Mouse (Mus musculus) hindbrain, embryonic 11.5 days (tissue): ENCODE measurements around the gene Rftn1. TPM values are rescaled to one million over a fixed set of nuclear protein-coding genes. Genes with fewer than 3 reads are reported as not detected.

ENCODE experiments used
- ATAC-seq: fragments of 200-750 bp; cut with Nextera tagmentation; 2 replicates; pipeline ENCODE4 v1.8.0; 2017; ENCODE audit warnings: mild to moderate bottlenecking, moderate TSS enrichment, moderate library complexity; ENCODE audit not compliant: low FRiP score
- DNase-seq: peaks from one replicate; pipeline ENCODE4 v3.0.0-alpha.2; 2015; ENCODE audit warnings: low spot score
- H3K27ac ChIP-seq: fragments of 300-500 bp; sonication (generic); 2 replicates; pipeline ENCODE4 v1.5.1; 2014; ENCODE audit warnings: mild to moderate bottlenecking, low read depth, low read length
- H3K27me3 ChIP-seq: fragments of 300-500 bp; sonication (generic); 2 replicates; pipeline ENCODE4 v1.6.1; 2014; ENCODE audit warnings: mild to moderate bottlenecking, low read length, moderate library complexity, mixed read lengths; ENCODE audit not compliant: control insufficient read depth, insufficient read depth
- H3K36me3 ChIP-seq: fragments of 300-500 bp; sonication (generic); 2 replicates; pipeline ENCODE4 v1.6.1; 2014; ENCODE audit warnings: mild to moderate bottlenecking, low read length, moderate library complexity, mixed read lengths; ENCODE audit not compliant: control insufficient read depth, insufficient read depth
- H3K4me1 ChIP-seq: fragments of 300-500 bp; sonication (generic); replicated peaks from 2 replicates; pipeline ENCODE4 v1.6.1; 2014; ENCODE audit warnings: low read length, mixed read lengths; ENCODE audit not compliant: control insufficient read depth, insufficient read depth
- H3K4me2 ChIP-seq: fragments of 300-500 bp; sonication (generic); replicated peaks from 2 replicates; pipeline ENCODE4 v1.6.1; 2014; ENCODE audit warnings: mild to moderate bottlenecking, low read depth, low read length
- H3K4me3 ChIP-seq: fragments of 300-500 bp; sonication (generic); 2 replicates; pipeline ENCODE4 v1.5.1; 2014; ENCODE audit warnings: low read depth, low read length
- H3K9ac ChIP-seq: fragments of 300-500 bp; sonication (generic); 2 replicates; pipeline ENCODE4 v1.6.1; 2014; ENCODE audit warnings: low read depth, low read length
- H3K9me3 ChIP-seq: fragments of 300-500 bp; sonication (generic); 2 replicates; pipeline ENCODE4 v1.6.1; 2016; ENCODE audit warnings: low read length; ENCODE audit not compliant: control insufficient read depth
- WGBS: fragments of 180-500 bp; shearing (Covaris S2); extraction: QIAGEN DNeasy Blood & Tissue Kit; methylation state at CpG from one replicate; pipeline ENCODE4 v1.1.7; 2014; 5-methylcytosine and 5-hydroxymethylcytosine counted together
- polyA plus RNA-seq: library from polyadenylated mRNA; unstranded; fragments of >200 nt; fragmentation: Nextera tagmentation; extraction: Ambion mirVana; gene quantifications from 2 replicates; pipeline ENCODE4 v1.2.1, GENCODE M21; 2014

Rftn1 gene
- polyA plus RNA-seq, 1 experiment from 2014 or later, result 5.6 TPM

DNA sequence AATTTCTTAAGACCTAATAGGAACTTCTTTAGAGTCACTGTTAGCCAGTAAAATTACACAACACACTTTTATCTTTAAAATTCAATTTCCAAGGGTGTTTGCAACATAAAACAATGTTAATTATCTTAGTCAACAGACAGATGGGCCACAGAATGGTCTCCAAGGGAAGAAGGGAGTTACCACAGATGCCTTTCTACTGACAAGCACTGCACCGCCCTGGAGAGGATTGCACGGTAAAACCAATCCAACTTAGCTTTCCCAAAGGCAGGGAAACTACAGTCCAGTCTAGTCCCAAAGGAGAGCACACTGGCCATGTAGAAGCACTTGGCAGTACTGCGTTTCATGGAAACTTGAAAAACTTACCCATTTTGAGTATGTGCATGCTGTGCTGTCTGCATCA, 89.1 kb downstream of the Rftn1 start:
- H3K9ac ChIP-seq, result no peak overlapping the region
- H3K4me1 ChIP-seq, result no peaks in the 10 kb centered on the region
- H3K9me3 ChIP-seq, result no peaks in the 10 kb centered on the region
- H3K36me3 ChIP-seq, result no peaks in the 10 kb centered on the region
- no peak overlapping the region for H3K27ac ChIP-seq
- 99% methylated on average over 3 of the region's 3 CpGs for WGBS
- no peak for ATAC-seq
- no peak for DNase-seq
- H3K27me3 ChIP-seq, result no peaks in the 10 kb centered on the region
- H3K4me3 ChIP-seq, result no peak overlapping the region
- H3K4me2 ChIP-seq, result no peak overlapping the region

DNA sequence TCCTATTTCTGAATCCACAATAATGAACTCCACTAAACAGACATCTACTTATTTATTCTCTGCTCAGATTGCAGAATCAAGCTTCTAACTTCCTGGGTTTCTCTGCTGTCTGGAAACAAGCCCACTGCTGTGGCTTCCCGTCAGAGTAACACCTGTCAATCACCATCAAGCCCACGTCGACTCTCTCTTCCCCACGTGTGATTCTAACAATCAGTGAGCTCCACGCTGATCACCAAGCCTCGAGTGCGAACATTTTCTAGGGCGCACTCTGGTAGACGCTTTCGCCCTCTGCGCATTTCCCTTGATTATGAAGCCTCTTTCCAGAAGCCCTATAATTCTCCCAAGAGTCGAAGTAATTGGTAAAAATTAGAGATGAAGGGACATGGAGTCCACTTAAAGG, 90.4 kb downstream of the Rftn1 start:
- H3K27me3 ChIP-seq, result no peaks in the 10 kb centered on the region
- 76% methylated on average over 12 of the region's 12 CpGs for WGBS
- no peak overlapping the region for H3K9ac ChIP-seq
- DNase-seq (no peak), ATAC-seq (no peak)
- H3K4me1 ChIP-seq, result no peaks in the 10 kb centered on the region
- H3K4me2 ChIP-seq, result no peak overlapping the region
- no peak overlapping the region for H3K27ac ChIP-seq
- no peak overlapping the region for H3K4me3 ChIP-seq
- H3K9me3 ChIP-seq, result no peaks in the 10 kb centered on the region
- no peaks in the 10 kb centered on the region for H3K36me3 ChIP-seq

DNA sequence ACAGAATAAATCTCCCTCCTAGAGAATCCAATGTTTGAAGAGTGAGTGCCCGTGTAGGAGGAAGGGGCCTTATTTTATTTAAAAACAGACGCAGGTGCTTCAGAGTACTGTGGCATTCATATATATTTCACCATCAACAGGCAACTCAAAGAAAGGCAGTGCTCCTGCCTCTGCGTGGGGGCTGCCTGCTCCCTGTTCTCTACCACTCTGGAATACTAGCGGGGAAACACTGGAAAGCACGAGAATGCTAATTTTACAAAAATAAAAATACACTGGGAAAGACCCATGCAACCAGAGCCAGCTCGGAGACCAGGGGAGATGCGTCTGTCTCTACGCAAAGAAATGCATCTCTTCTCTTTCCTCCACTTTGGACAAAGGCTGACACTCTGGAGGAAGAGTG, 91.1 kb downstream of the Rftn1 start:
- Histone ChIP-seq H3K9ac (no peak overlapping the region), H3K4me3 (no peak overlapping the region), H3K9me3 (no peaks in the 10 kb centered on the region), H3K27me3 (no peaks in the 10 kb centered on the region), H3K36me3 (no peaks in the 10 kb centered on the region), H3K4me2 (no peak overlapping the region), H3K27ac (no peak overlapping the region), H3K4me1 (no peaks in the 10 kb centered on the region)
- WGBS, result 76% methylated on average over 8 of the region's 8 CpGs
- DNase-seq, result no peak
- ATAC-seq, result no peak

DNA sequence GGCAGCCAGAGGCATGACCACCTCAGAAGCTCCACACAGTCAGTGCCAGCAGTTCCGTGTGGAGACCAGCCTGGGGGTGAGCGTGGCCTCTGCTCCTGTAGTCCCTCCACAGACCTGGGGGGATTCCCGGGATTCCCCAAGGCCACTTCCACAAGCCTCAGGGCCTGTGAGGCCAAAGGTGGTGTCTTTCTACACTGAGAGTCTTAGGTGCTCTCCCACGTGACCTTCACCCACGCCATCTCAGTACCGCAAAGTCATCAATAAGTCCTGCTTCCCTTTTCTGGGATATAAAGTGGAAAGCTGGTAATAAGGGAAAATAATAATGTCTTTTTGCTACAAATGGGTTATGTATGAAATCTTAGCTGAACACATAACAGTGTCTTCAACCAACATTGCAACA, 92.2 kb downstream of the Rftn1 start:
- Histone ChIP-seq H3K9ac (no peak overlapping the region), H3K9me3 (no peaks in the 10 kb centered on the region), H3K36me3 (no peaks in the 10 kb centered on the region), H3K4me1 (no peaks in the 10 kb centered on the region), H3K4me2 (no peak overlapping the region), H3K27ac (no peak overlapping the region), H3K4me3 (no peak overlapping the region), H3K27me3 (no peaks in the 10 kb centered on the region)
- WGBS, result 89% methylated on average over 6 of the region's 6 CpGs
- DNase-seq (no peak), ATAC-seq (no peak)

DNA sequence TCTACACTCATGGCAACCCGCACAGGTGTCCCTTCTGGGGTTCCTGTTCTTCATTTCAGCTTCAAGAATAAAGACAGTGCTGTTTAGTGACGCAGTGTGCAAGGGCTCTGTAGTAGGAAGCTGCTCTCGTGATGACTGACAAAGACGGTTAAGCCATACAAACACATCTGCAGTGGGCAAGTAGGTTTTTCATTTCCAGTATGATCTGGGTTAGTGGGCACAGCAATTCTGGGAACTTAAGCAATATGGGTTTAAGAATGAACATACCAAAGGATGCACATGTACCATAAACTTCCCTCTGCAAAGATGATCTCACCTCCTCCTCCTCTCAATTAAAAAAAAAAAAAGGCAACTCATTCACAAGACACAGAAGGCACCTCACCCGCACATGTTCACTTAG, 92.6 kb downstream of the Rftn1 start:
- H3K27ac ChIP-seq, result no peak overlapping the region
- H3K4me1 ChIP-seq, result no peaks in the 10 kb centered on the region
- whole genome bisulfite sequencing, result 94% methylated on average over 5 of the region's 5 CpGs
- ATAC-seq (no peak), DNase-seq (no peak)
- H3K9me3 ChIP-seq, result no peaks in the 10 kb centered on the region
- H3K4me3 ChIP-seq, result no peak overlapping the region
- H3K4me2 ChIP-seq, result no peak overlapping the region
- H3K27me3 ChIP-seq, result no peaks in the 10 kb centered on the region
- no peak overlapping the region for H3K9ac ChIP-seq
- H3K36me3 ChIP-seq, result no peaks in the 10 kb centered on the region

DNA sequence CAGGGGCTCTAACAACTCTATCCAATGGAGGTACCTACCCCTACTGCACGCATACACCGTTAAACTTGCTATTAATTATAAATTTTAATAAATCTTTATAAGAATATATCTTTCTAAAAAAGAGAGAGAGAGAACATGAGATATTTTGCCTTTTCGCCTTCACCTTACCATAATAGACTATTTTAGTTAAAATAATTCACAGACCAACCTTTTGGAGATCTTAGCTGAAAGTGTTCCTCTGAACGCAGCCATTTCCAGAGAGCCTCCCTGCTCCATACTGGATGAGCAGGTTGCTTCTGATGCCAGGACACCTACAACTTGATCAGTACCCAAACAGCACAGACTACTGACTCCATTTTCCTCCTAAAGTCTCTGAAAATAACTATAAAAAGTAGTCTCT, 94.2 kb downstream of the Rftn1 start:
- H3K9me3 ChIP-seq, result no peaks in the 10 kb centered on the region
- no peaks in the 10 kb centered on the region for H3K36me3 ChIP-seq
- no peak overlapping the region for H3K4me3 ChIP-seq
- H3K9ac ChIP-seq, result no peak overlapping the region
- H3K27ac ChIP-seq, result no peak overlapping the region
- H3K27me3 ChIP-seq, result no peaks in the 10 kb centered on the region
- whole genome bisulfite sequencing, result 89% methylated on average over 4 of the region's 4 CpGs
- DNase-seq, result no peak
- H3K4me2 ChIP-seq, result no peak overlapping the region
- no peaks in the 10 kb centered on the region for H3K4me1 ChIP-seq
- no peak for ATAC-seq

DNA sequence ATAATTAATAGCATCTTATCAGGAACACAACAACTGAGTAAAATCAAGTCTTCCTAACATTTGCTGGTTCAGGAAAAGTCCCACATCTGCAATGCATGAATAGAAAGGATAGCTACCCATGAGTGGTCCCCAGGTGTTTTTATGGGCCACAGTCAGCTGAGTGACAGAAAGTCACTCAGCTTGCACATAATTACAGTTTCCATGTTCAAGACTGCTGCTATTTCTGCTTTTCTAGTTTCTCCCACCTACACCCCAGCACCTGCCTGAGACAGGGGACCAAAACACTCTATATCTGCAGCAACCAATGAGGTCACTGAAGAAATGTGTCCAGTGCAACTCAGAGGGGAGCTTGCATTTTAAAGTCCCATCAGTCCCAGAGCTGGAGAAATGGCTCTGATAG, 95.9 kb downstream of the Rftn1 start:
- Histone ChIP-seq H3K4me1 (no peaks in the 10 kb centered on the region), H3K27me3 (no peaks in the 10 kb centered on the region), H3K4me3 (no peak overlapping the region), H3K36me3 (no peaks in the 10 kb centered on the region), H3K4me2 (no peak overlapping the region), H3K9ac (no peak overlapping the region), H3K27ac (no peak overlapping the region), H3K9me3 (no peaks in the 10 kb centered on the region)
- ATAC-seq (no peak), DNase-seq (no peak)

DNA sequence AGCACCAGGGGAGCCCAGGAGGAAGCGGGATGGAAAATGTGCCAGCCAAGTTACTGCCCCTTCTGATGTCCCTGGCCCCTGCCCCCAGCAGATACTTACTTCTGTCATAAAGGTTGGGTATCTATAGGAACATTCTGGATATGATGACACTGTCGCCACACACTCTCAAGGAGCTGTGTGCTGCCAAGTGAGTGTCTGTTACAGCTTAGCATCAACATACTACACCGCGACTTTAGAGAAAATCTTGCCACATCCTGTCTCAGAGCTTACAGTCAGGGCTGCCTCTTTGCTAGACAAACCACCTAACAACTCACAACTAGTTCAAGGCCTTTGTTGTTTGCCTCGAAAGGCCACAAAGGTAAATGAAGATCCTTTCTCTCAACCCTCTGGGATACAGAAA, 96.4 kb downstream of the Rftn1 start:
- H3K4me1 ChIP-seq, result no peaks in the 10 kb centered on the region
- no peak overlapping the region for H3K27ac ChIP-seq
- ATAC-seq, result no peak
- H3K9ac ChIP-seq, result no peak overlapping the region
- WGBS, result 85% methylated on average over 5 of the region's 5 CpGs
- no peaks in the 10 kb centered on the region for H3K36me3 ChIP-seq
- no peak for DNase-seq
- H3K9me3 ChIP-seq, result no peaks in the 10 kb centered on the region
- H3K27me3 ChIP-seq, result no peaks in the 10 kb centered on the region
- H3K4me2 ChIP-seq, result no peak overlapping the region
- no peak overlapping the region for H3K4me3 ChIP-seq

- DNase-seq, result no peak
- 79% methylated on average over 3 of the region's 3 CpGs for WGBS
- Histone ChIP-seq H3K9ac (no peak overlapping the region), H3K4me1 (no peaks in the 10 kb centered on the region), H3K36me3 (no peaks in the 10 kb centered on the region), H3K4me2 (no peak overlapping the region), H3K27me3 (no peaks in the 10 kb centered on the region), H3K4me3 (no peak overlapping the region), H3K9me3 (no peaks in the 10 kb centered on the region), H3K27ac (no peak overlapping the region)
- ATAC-seq, result no peak
Measured at GRCm38 (mm10) chr17:50093356-50093755, 97.1 kb downstream of the Rftn1 start.
